ENCODE assay signal across 8 mouse cellular contexts in the genomic region with DNA sequence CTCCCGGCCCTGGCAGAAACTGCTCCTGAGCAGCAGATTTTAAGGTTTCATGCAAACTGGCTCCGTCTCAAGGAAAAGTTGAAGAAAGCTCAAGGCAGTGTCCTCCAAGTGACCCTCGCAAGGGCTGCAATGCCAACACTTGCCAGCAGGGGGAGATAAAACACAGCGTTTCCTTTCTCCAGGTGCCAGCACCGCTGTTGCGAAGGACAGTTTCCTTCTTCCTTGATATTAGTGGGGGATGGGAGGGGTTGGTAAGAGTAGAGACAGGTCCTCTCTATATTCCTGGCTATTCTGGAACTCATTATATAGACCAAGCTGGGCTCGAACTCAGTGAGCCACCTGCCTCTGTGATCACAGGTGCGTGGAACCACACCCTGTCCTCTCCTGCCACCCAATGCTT. TPM values are rescaled to one million over a fixed set of nuclear protein-coding genes. Genes with fewer than 3 reads are reported as not detected.
DNase-seq lines count a peak whose midpoint lies in the region; ATAC-seq and TF ChIP-seq lines count a peak whose summit lies in the region.
"Had no signal": no experiment of that assay in that cellular context is flagged by ENCODE, and none has a peak within 500 bp of the region (broad histone marks: within the 10 kb centered on the region; RNA-seq: fewer than 3 reads in every experiment).

No protein-coding gene starts in this region.

- peaks cover 18% of the 10 kb centered on the region for H3K4me1 ChIP-seq in bone marrow macrophage, adult 2 months (ENCODE audit: control insufficient read depth, insufficient read depth, low read length)
- H3K4me1 ChIP-seq in embryonic fibroblast, embryonic 13.5 days (ENCODE audit: control insufficient read depth, insufficient read depth, low read length): no peaks in the 10 kb centered on the region
- no peaks in the 10 kb centered on the region for H3K4me1 ChIP-seq in spleen, adult 2 months (ENCODE audit: control insufficient read depth, insufficient read depth, insufficient read length)

- H3K4me3 ChIP-seq in bone marrow macrophage, adult 2 months (ENCODE audit: insufficient read depth, low read length): no peak overlapping the region
- H3K4me3 ChIP-seq in embryonic fibroblast, embryonic 13.5 days (ENCODE audit: insufficient read depth, low read length): no peak overlapping the region
- no peak overlapping the region for H3K4me3 ChIP-seq in spleen, adult 2 months (ENCODE audit: extremely low read depth, insufficient read depth, insufficient read length)
- H3K4me3 ChIP-seq: limb, embryonic 13.5 days had no signal

- TF ChIP-seq CTCF in bone marrow macrophage, adult 2 months (IDR thresholded peaks at IDR 0.05; ENCODE audit: low read depth, low read length): peak; percentile 92
- peak; percentile 90; the same call in 1 of the 2 replicates for TF ChIP-seq CTCF in embryonic fibroblast, embryonic 13.5 days (IDR thresholded peaks at IDR 0.05; ENCODE audit: borderline replicate concordance, insufficient read depth, low read length)
- TF ChIP-seq CTCF in spleen, adult 2 months (IDR thresholded peaks at IDR 0.05; ENCODE audit: extremely low read depth, insufficient read depth, insufficient read length, insufficient replicate concordance): peak; percentile 94

- no peak for TF ChIP-seq POLR2A in bone marrow macrophage, adult 2 months (IDR thresholded peaks at IDR 0.05; ENCODE audit: borderline replicate concordance, low read depth, low read length)
- no peak for TF ChIP-seq POLR2A in embryonic fibroblast, embryonic 13.5 days (IDR thresholded peaks at IDR 0.05; ENCODE audit: low read depth, low read length)
- no peak for TF ChIP-seq POLR2A in spleen, adult 2 months (IDR thresholded peaks at IDR 0.05; ENCODE audit: low read depth, low read length)

- peaks cover 2% of the 10 kb centered on the region; the same call in 1 of the 2 replicates for H3K36me3 ChIP-seq in spleen, adult 2 months (ENCODE audit: control insufficient read depth, insufficient read depth, low read length)

- no peak overlapping the region for H3K27ac ChIP-seq in bone marrow macrophage, adult 2 months (ENCODE audit: insufficient read depth, low read depth, low read length)
- no peak overlapping the region for H3K27ac ChIP-seq in embryonic fibroblast, embryonic 13.5 days (ENCODE audit: insufficient read depth, low read length)
- H3K27ac ChIP-seq in spleen, adult 2 months (ENCODE audit: insufficient read depth, low read length): no peak overlapping the region
- H3K27ac ChIP-seq: limb, embryonic 13.5 days had no signal

- peak; percentile 82 for DNase-seq in MN1 (ENCODE audit: low spot score)
- DNase-seq in heart, postnatal 36 days: peak; percentile 79 to 90
- DNase-seq in layer of hippocampus, postnatal 25 days (ENCODE audit: extremely low spot score in 1 of 2, low spot score in 1 of 2): peak; percentile 74 to 94
- DNase-seq in spleen, adult 2 months (ENCODE audit: low read depth in 1 of 2, low spot score in 2 of 2): peak in 1 of 2 experiments; percentile 64

- peak; percentile 70 for ATAC-seq in megakaryocyte progenitor cell, adult 5-6 weeks (replicated peaks; ENCODE audit: poor library complexity)

- 22% methylated on average over 8 of the region's 8 CpGs for WGBS in spleen, adult 2 months

- intact Hi-C loops in heart, postnatal 36 days (cut with DNase I): loop anchor here (1.0 to 10.0 kb wide), 3 partner anchors 24 to 353 kb away; no protein-coding TSS in a partner anchor

- H3K27me3 ChIP-seq in spleen, adult 2 months (ENCODE audit: control insufficient read depth, insufficient read depth, low read length): no peaks in the 10 kb centered on the region

RNA-seq across cellular contexts. Expression of a gene that starts 6.3 kb away (rescaled TPM):
- 73.2 and 77.1 TPM in 2 replicates for polyA plus RNA-seq in bone marrow macrophage, adult 2 months (2012; ENCODE audit: insufficient read depth, insufficient read length, missing spikeins)
- 0.54 TPM in 1 of 2 replicates, not detected in the other for polyA plus RNA-seq in embryonic fibroblast, embryonic 13.5 days (2011; ENCODE audit: insufficient read length, low read depth, missing spikeins)
- 1 to 10 TPM; 1.4 to 1.5 TPM for total RNA-seq in heart, postnatal 36 days (2021)
- 100 to 1,000 TPM; 207 to 215 TPM for total RNA-seq in layer of hippocampus, postnatal 25 days (2021)
- total RNA-seq in megakaryocyte progenitor cell, adult 5-6 weeks (2015): 23.8 and 27.4 TPM in 2 replicates
- 29.9 and 47.0 TPM in 2 replicates for total RNA-seq in megakaryocyte progenitor cell, adult 5-6 weeks (2017)
- 23.2 and 29.5 TPM in 2 replicates for polyA plus RNA-seq in spleen, adult 2 months (2012; rRNA removed)

RNA-seq across cellular contexts. Expression of a gene that starts 19.5 kb away (rescaled TPM):
- 31.4 and 36.1 TPM in 2 replicates for polyA plus RNA-seq in bone marrow macrophage, adult 2 months (2012; ENCODE audit: insufficient read depth, insufficient read length, missing spikeins)
- polyA plus RNA-seq in embryonic fibroblast, embryonic 13.5 days (2011; ENCODE audit: insufficient read length, low read depth, missing spikeins): 46.7 and 52.2 TPM in 2 replicates
- 10 to 100 TPM; 80.4 to 83.7 TPM for total RNA-seq in heart, postnatal 36 days (2021)
- total RNA-seq in layer of hippocampus, postnatal 25 days (2021): 10 to 100 TPM; 66.7 to 67.9 TPM
- total RNA-seq in megakaryocyte progenitor cell, adult 5-6 weeks (2015): 30.3 and 32.1 TPM in 2 replicates
- total RNA-seq in megakaryocyte progenitor cell, adult 5-6 weeks (2017): 27.1 and 29.3 TPM in 2 replicates
- 27.2 and 36.2 TPM in 2 replicates for polyA plus RNA-seq in spleen, adult 2 months (2012; rRNA removed)

RNA-seq across cellular contexts. Expression of a gene that starts 20.7 kb away (rescaled TPM):
- polyA plus RNA-seq in bone marrow macrophage, adult 2 months (2012; ENCODE audit: insufficient read depth, insufficient read length, missing spikeins): not detected in 2 replicates
- polyA plus RNA-seq in embryonic fibroblast, embryonic 13.5 days (2011; ENCODE audit: insufficient read length, low read depth, missing spikeins): not detected in 2 replicates
- total RNA-seq in heart, postnatal 36 days (2021): not detected
- total RNA-seq in layer of hippocampus, postnatal 25 days (2021): not detected
- not detected in 2 replicates for total RNA-seq in megakaryocyte progenitor cell, adult 5-6 weeks (2015)
- total RNA-seq in megakaryocyte progenitor cell, adult 5-6 weeks (2017): not detected in 2 replicates
- polyA plus RNA-seq in spleen, adult 2 months (2012; rRNA removed): not detected in 2 replicates

RNA-seq across cellular contexts. Expression of a gene that starts 45.8 kb away (rescaled TPM):
- 34.5 and 34.7 TPM in 2 replicates for polyA plus RNA-seq in bone marrow macrophage, adult 2 months (2012; ENCODE audit: insufficient read depth, insufficient read length, missing spikeins)
- polyA plus RNA-seq in embryonic fibroblast, embryonic 13.5 days (2011; ENCODE audit: insufficient read length, low read depth, missing spikeins): 0.72 and 0.88 TPM in 2 replicates
- total RNA-seq in heart, postnatal 36 days (2021): 10 to 100 TPM; 43.6 to 56.2 TPM
- 10 to 100 TPM; 12.7 to 13.1 TPM for total RNA-seq in layer of hippocampus, postnatal 25 days (2021)
- total RNA-seq in megakaryocyte progenitor cell, adult 5-6 weeks (2015): 6.0 and 6.3 TPM in 2 replicates
- total RNA-seq in megakaryocyte progenitor cell, adult 5-6 weeks (2017): 5.7 and 6.7 TPM in 2 replicates
- polyA plus RNA-seq in spleen, adult 2 months (2012; rRNA removed): 32.2 and 36.3 TPM in 2 replicates

Comparison
In these comparisons a context has a peak if more than half of its experiments do, and no peak if none do; other contexts are left out.
1. RNA of a gene that starts 6.3 kb away (total RNA-seq): 207 to 215 TPM in layer of hippocampus, postnatal 25 days and 23.8 to 47.0 TPM in megakaryocyte progenitor cell, adult 5-6 weeks; 1.4 to 1.5 TPM in heart, postnatal 36 days; every median in the first group is over 4 times any median in the second.
2. Peak in every context shown above with its lines, with median percentiles within 50 percentile points of each other: CTCF ChIP-seq.